Mouse (Mus musculus): ENCODE results near the gene Smad1. TPM values are rescaled to one million over a fixed set of nuclear protein-coding genes. Genes with fewer than 3 reads are reported as not detected.

Gene Smad1
- total and polyA plus RNA-seq, 2 experiments from 2014 or later, result 14.0 to 22.8 TPM

DNA sequence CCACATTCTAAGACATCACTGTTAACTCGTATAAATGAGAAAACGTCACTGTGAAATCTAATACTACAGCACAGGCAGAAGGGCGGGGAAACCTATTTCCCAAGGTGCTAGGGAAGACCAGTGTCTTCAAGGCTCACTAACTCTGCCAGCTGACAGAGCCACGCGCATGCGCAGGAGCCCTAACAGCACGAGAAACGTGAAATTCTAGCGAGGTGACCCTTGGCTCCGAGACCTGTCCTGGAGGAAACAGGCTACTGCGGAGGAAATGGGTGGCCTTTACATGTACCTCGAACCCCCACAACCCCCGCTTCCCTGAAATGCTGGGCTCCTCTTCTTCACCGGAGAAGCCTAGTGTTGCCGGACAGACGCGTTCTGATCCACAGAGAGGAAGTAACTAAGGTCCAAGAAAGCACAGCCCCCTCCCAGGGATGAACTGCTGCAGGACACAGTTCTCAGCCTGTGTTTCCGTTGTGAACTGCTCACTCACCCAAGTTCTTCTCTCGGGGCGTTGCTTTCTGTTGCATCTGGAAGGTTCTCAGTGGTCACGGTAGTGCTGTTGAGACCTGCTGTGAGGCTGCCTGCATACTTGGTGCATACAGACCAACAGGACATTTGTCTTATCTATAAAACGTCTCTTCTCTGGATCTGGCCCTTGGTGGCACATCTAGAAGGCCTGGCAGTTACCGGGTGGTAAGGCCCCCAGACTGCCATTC, 10.1 kb downstream of the Smad1 start:
- no peaks in the 10 kb centered on the region for H3K36me3 ChIP-seq (replicated peaks; ENCODE audit: control insufficient read depth, insufficient read depth, low read length)
- H3K9me3 ChIP-seq (replicated peaks; ENCODE audit: control insufficient read depth, low read length), result no peaks in the 10 kb centered on the region
- peak overlapping the region; percentile 39; the same call in 1 of the 2 replicates for H3K27ac ChIP-seq (ENCODE audit: low read depth)
- no peaks in the 10 kb centered on the region for H3K27me3 ChIP-seq (ENCODE audit: control insufficient read depth, insufficient read depth, low read length)
- ATAC-seq (ENCODE audit: insufficient read depth, low read depth) (peak; percentile 27; the same call in 1 of the 2 replicates), DNase-seq (ENCODE audit: low spot score) (no peak)
- H3K4me1 ChIP-seq (ENCODE audit: control insufficient read depth, insufficient read depth), result peaks cover 18% of the 10 kb centered on the region
- TF ChIP-seq CTCF (IDR thresholded peaks at IDR 0.05; ENCODE audit: low read depth), result no peak
- no peak for TF ChIP-seq EP300 (IDR thresholded peaks at IDR 0.05; ENCODE audit: low read depth)
- no peak overlapping the region; the same call in 1 of the 2 replicates for H3K4me2 ChIP-seq (ENCODE audit: low read depth, low read length)
- H3K4me3 ChIP-seq (ENCODE audit: low read depth, low read length), result no peak overlapping the region
- H3K9ac ChIP-seq (replicated peaks; ENCODE audit: low read depth, low read length), result no peak overlapping the region
- 76% methylated on average over 23 of the region's 23 CpGs for WGBS

- Histone ChIP-seq H3K4me3 (ENCODE audit: low read depth, low read length) (no peak overlapping the region), H3K4me1 (ENCODE audit: control insufficient read depth, insufficient read depth) (peaks cover 22% of the 10 kb centered on the region), H3K36me3 (replicated peaks; ENCODE audit: control insufficient read depth, insufficient read depth, low read length) (no peaks in the 10 kb centered on the region), H3K27me3 (ENCODE audit: control insufficient read depth, insufficient read depth, low read length) (no peaks in the 10 kb centered on the region), H3K27ac (ENCODE audit: low read depth) (no peak overlapping the region), H3K4me2 (ENCODE audit: low read depth, low read length) (no peak overlapping the region), H3K9me3 (replicated peaks; ENCODE audit: control insufficient read depth, low read length) (no peaks in the 10 kb centered on the region), H3K9ac (replicated peaks; ENCODE audit: low read depth, low read length) (no peak overlapping the region)
- ATAC-seq (ENCODE audit: insufficient read depth, low read depth) (no peak), DNase-seq (ENCODE audit: low spot score) (no peak)
- 92% methylated on average over 5 of the region's 5 CpGs for WGBS
- TF ChIP-seq CTCF (IDR thresholded peaks at IDR 0.05; ENCODE audit: low read depth) (no peak), EP300 (IDR thresholded peaks at IDR 0.05; ENCODE audit: low read depth) (no peak)
These were observed 12.5 kb downstream of the Smad1 start for GRCm38 (mm10) chr8:79386831-79387230.

- no peaks in the 10 kb centered on the region for H3K9me3 ChIP-seq (replicated peaks; ENCODE audit: control insufficient read depth, low read length)
- DNase-seq (ENCODE audit: low spot score) (no peak), ATAC-seq (ENCODE audit: insufficient read depth, low read depth) (no peak)
- H3K27me3 ChIP-seq (ENCODE audit: control insufficient read depth, insufficient read depth, low read length), result no peaks in the 10 kb centered on the region
- H3K4me2 ChIP-seq (ENCODE audit: low read depth, low read length), result no peak overlapping the region
- H3K4me1 ChIP-seq (ENCODE audit: control insufficient read depth, insufficient read depth), result peaks cover 24% of the 10 kb centered on the region
- H3K9ac ChIP-seq (replicated peaks; ENCODE audit: low read depth, low read length), result no peak overlapping the region
- H3K27ac ChIP-seq (ENCODE audit: low read depth), result no peak overlapping the region
- TF ChIP-seq EP300 (IDR thresholded peaks at IDR 0.05; ENCODE audit: low read depth), result no peak
- peak; percentile 18; the same call in 1 of the 2 replicates for TF ChIP-seq CTCF (IDR thresholded peaks at IDR 0.05; ENCODE audit: low read depth)
- 67% methylated on average over 6 of the region's 6 CpGs for WGBS
- H3K4me3 ChIP-seq (ENCODE audit: low read depth, low read length), result no peak overlapping the region
- H3K36me3 ChIP-seq (replicated peaks; ENCODE audit: control insufficient read depth, insufficient read depth, low read length), result no peaks in the 10 kb centered on the region
These were observed 13.0 kb downstream of the Smad1 start for GRCm38 (mm10) chr8:79386358-79386757.

GRCm38 (mm10) chr8:79384276-79385271, 14.7 kb downstream of the Smad1 start:
- Histone ChIP-seq H3K9ac (replicated peaks; ENCODE audit: low read depth, low read length) (no peak overlapping the region), H3K9me3 (replicated peaks; ENCODE audit: control insufficient read depth, low read length) (no peaks in the 10 kb centered on the region), H3K4me3 (ENCODE audit: low read depth, low read length) (peak overlapping the region; percentile 8; the same call in 1 of the 2 replicates), H3K27ac (ENCODE audit: low read depth) (peak overlapping the region; percentile 38; the same call in 1 of the 2 replicates), H3K27me3 (ENCODE audit: control insufficient read depth, insufficient read depth, low read length) (no peaks in the 10 kb centered on the region), H3K36me3 (replicated peaks; ENCODE audit: control insufficient read depth, insufficient read depth, low read length) (no peaks in the 10 kb centered on the region), H3K4me1 (ENCODE audit: control insufficient read depth, insufficient read depth) (peaks cover 31% of the 10 kb centered on the region), H3K4me2 (ENCODE audit: low read depth, low read length) (peak overlapping the region; percentile 35)
- 37% methylated on average over 25 of the region's 25 CpGs for WGBS
- no peak for ATAC-seq (ENCODE audit: insufficient read depth, low read depth)
- TF ChIP-seq EP300 (IDR thresholded peaks at IDR 0.05; ENCODE audit: low read depth), result no peak
- no peak for TF ChIP-seq CTCF (IDR thresholded peaks at IDR 0.05; ENCODE audit: low read depth)
- DNase-seq (ENCODE audit: low spot score), result no peak

DNA sequence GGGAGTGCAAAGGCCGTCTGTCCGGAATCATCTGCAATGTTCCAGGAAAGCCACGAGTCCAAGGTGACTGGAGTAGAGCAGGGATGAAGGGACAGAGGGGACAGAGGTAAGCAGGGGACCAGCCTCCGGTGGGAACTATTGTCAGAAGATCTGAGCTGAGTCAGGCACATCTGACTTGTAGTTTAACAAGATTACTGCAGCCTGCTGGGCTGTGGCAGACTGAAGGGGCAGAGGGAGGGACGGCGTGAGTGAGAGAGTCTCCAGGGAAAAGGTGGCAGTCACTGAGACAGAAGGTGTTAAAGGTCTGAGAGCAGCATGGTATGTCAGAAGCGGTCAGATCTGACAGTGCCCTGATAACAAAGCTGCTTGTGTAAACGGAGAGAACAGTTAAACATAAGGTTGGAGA, 16.5 kb downstream of the Smad1 start:
- Histone ChIP-seq H3K9me3 (replicated peaks; ENCODE audit: control insufficient read depth, low read length) (no peaks in the 10 kb centered on the region), H3K4me1 (ENCODE audit: control insufficient read depth, insufficient read depth) (peaks cover 35% of the 10 kb centered on the region), H3K36me3 (replicated peaks; ENCODE audit: control insufficient read depth, insufficient read depth, low read length) (no peaks in the 10 kb centered on the region), H3K9ac (replicated peaks; ENCODE audit: low read depth, low read length) (no peak overlapping the region; the same call in 1 of the 2 replicates), H3K4me3 (ENCODE audit: low read depth, low read length) (no peak overlapping the region), H3K4me2 (ENCODE audit: low read depth, low read length) (peak overlapping the region; percentile 30), H3K27me3 (ENCODE audit: control insufficient read depth, insufficient read depth, low read length) (no peaks in the 10 kb centered on the region), H3K27ac (ENCODE audit: low read depth) (peak overlapping the region; percentile 58)
- TF ChIP-seq CTCF (IDR thresholded peaks at IDR 0.05; ENCODE audit: low read depth) (no peak), EP300 (IDR thresholded peaks at IDR 0.05; ENCODE audit: low read depth) (no peak)
- DNase-seq (ENCODE audit: low spot score) (no peak), ATAC-seq (ENCODE audit: insufficient read depth, low read depth) (no peak)
- 19% methylated on average over 8 of the region's 8 CpGs for WGBS
